Mouse (Mus musculus): ENCODE results near the gene Hps6. TPM values are rescaled to one million over a fixed set of nuclear protein-coding genes. Genes with fewer than 3 reads are reported as not detected.

The Hps6 gene
- polyA plus RNA-seq, 1 experiment from 2014 or later, result 4.7 TPM

DNA sequence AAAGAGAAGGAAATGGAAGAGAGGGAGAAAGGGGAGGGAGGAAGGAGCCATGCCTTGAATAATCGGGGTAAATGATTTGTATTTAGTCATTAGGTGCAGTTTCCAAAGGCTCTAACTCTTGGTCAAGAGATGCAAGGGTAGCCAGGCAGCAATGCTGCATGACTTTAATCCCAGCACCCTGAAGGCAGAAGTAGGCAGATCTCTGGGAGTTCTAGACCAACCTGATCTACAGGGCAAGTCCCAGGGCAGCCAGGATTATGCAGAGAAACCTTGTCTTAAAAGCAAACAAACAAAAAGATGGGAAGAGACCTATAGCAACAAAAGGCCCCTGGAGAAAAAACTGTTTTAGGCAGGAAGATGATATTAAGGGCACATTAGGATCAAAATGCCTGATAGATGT, 3.9 kb upstream of the Hps6 start:
- peaks cover 8% of the 10 kb centered on the region for H3K36me3 ChIP-seq
- no peak for ATAC-seq (ENCODE audit: low read depth)
- peak overlapping the region; percentile 68; the same call in 1 of the 2 replicates for H3K4me2 ChIP-seq
- no peak overlapping the region for H3K9ac ChIP-seq
- WGBS, result 70% methylated on average over 1 of the region's 1 CpGs
- peaks cover 13% of the 10 kb centered on the region for H3K27me3 ChIP-seq
- H3K9me3 ChIP-seq, result 0 out of 2 replicates have a peak, but pooled peaks cover 5% of the 10 kb centered on the region
- H3K4me1 ChIP-seq (replicated peaks), result peaks cover 24% of the 10 kb centered on the region
- H3K4me3 ChIP-seq, result no peak overlapping the region
- H3K27ac ChIP-seq (replicated peaks), result no peak overlapping the region

DNA sequence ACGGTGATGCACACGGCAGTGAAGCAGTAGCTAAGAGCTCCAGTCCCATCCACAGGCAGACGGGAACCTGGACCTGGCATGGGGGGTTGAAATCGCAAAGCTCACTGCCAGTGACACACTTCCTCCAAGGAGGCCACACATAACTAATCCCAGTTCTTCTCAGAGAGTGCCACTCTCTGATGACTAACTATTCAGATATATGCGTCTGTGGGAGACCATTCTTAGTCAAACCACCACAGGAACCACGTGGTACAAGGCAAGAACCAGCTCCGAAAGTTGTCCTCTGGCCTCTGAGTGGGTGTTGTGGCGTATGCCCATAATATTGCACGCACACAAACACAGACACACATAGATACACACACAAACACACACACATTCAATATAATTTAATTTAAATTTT, 1.0 kb upstream of the Hps6 start:
- no peak overlapping the region for H3K27ac ChIP-seq (replicated peaks)
- no peak overlapping the region for H3K4me3 ChIP-seq
- H3K36me3 ChIP-seq, result no peaks in the 10 kb centered on the region
- peaks cover 22% of the 10 kb centered on the region for H3K4me1 ChIP-seq (replicated peaks)
- no peak overlapping the region for H3K9ac ChIP-seq
- peaks cover 18% of the 10 kb centered on the region for H3K27me3 ChIP-seq
- no peak overlapping the region for H3K4me2 ChIP-seq
- ATAC-seq (ENCODE audit: low read depth), result no peak
- 81% methylated on average over 9 of the region's 9 CpGs for WGBS
- H3K9me3 ChIP-seq, result no peaks in the 10 kb centered on the region

DNA sequence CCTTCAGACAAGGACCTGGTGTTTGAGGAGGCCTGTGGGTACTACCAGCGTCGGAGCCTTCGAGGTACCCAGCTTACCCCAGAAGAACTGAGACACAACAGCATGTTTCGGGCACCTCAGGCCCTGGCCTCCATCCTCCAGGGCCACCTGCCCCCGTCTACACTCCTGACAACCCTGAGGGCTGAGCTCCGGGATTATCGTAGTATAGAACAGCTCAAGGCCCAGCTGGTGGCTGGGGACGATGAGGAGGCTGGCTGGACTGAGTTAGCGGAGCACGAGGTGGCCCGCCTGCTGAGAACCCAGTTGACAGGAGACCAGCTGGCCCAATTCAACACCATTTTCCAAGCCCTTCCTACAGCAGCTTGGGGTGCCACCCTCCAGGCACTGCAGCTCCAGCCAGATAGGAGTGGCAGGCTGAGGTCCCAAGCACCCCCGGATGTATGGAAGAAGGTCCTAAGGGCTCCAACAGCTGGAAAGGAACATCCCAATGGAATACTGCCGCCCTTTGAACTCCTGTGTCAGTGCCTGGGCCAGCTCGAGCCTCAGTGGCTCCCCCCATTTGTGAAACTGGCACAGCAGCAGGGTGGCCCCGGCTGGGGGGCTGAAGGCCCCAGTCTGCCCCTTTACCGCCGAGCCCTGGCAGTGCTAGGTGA, 1.6 kb downstream of the Hps6 start:
- H3K9me3 ChIP-seq, result no peaks in the 10 kb centered on the region
- no peak for ATAC-seq (ENCODE audit: low read depth)
- WGBS, result 72% methylated on average over 17 of the region's 17 CpGs
- H3K4me3 ChIP-seq, result no peak overlapping the region
- no peak overlapping the region for H3K9ac ChIP-seq
- peaks cover 17% of the 10 kb centered on the region for H3K4me1 ChIP-seq (replicated peaks)
- no peak overlapping the region for H3K4me2 ChIP-seq
- H3K36me3 ChIP-seq, result no peaks in the 10 kb centered on the region
- peaks cover 18% of the 10 kb centered on the region for H3K27me3 ChIP-seq
- H3K27ac ChIP-seq (replicated peaks), result no peak overlapping the region

DNA sequence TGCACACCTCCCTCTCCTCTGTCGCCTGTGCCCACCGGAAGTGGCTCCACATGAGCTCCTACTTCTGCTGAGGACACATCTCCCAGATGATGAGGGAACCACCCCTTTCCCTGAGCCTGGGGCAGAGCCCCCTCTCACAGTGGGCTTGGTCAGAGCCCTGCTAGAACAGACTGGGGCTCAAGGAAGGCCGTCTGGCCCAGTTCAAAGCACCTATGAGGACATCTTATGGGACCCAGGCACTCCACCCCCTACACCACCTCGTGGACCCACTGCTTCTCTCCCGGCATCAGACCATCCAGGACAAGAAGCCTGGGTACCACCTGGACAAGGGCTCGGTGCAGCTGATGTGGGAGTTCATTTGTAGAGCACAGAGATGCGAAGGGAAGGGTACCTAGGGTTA, 2.4 kb downstream of the Hps6 start:
- 83% methylated on average over 7 of the region's 7 CpGs for WGBS
- H3K9me3 ChIP-seq, result no peaks in the 10 kb centered on the region
- H3K4me2 ChIP-seq, result no peak overlapping the region
- peaks cover 17% of the 10 kb centered on the region for H3K4me1 ChIP-seq (replicated peaks)
- H3K4me3 ChIP-seq, result no peak overlapping the region
- peaks cover 18% of the 10 kb centered on the region for H3K27me3 ChIP-seq
- H3K27ac ChIP-seq (replicated peaks), result no peak overlapping the region
- no peak overlapping the region for H3K9ac ChIP-seq
- no peaks in the 10 kb centered on the region for H3K36me3 ChIP-seq
- no peak for ATAC-seq (ENCODE audit: low read depth)

DNA sequence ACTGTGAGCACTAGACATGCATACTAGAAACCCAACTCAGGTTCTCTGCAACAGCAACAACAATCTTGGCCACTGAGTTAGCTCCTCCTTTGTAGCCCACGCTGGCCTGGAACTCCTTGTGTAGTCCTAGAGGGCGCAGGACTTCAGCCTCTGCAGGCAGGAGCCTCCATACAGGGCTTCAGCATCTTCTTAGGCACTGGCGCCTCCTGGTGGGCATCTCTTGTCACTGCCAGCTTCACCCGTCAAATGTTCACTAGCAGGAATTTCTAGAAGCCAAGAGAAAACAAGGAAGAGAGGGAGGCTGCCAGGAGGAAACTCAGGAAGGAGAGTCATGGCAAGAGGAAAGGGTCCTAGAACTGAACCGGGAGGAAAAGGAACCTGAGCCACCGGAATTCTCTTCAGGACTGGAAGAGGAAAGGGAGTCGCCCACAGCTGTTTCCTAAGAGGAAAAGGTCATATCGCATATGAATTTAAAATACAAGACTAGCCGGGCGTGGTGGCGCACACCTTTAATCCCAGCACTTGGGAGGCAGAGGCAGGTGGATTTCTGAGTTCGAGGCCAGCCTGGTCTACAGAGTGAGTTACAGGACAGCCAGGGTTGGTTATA, 11.4 kb downstream of the Hps6 start:
- Histone ChIP-seq H3K36me3 (no peaks in the 10 kb centered on the region), H3K27me3 (no peaks in the 10 kb centered on the region), H3K9ac (no peak overlapping the region), H3K4me3 (no peak overlapping the region), H3K4me1 (replicated peaks) (no peaks in the 10 kb centered on the region), H3K27ac (replicated peaks) (no peak overlapping the region), H3K9me3 (0 out of 2 replicates have a peak, but pooled peaks cover 4% of the 10 kb centered on the region), H3K4me2 (no peak overlapping the region)
- peak; percentile 75; the same call in 1 of the 2 replicates for ATAC-seq (ENCODE audit: low read depth)
- 41% methylated on average over 12 of the region's 12 CpGs for WGBS

DNA sequence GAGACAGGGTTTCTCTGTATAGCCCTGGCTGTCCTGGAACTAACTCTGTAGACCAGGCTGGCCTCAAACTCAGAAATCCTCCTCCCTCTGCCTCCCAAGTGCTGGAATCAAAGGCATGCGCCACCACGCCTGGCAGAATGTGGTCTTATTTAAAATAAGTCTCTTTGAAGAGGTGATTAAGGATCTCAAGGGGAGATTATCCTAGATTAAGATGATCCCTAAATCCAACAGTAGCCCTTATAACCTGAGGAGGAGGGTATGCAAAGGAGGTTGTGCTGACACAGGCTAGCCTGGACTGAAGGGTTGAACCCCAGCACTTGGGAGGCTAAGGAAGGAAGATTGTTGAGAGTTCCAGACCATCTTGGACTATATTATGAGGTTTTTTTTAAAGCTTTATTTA, 12.7 kb downstream of the Hps6 start:
- H3K9me3 ChIP-seq, result 0 out of 2 replicates have a peak, but pooled peaks cover 3% of the 10 kb centered on the region
- 85% methylated on average over 2 of the region's 2 CpGs for WGBS
- H3K27ac ChIP-seq (replicated peaks), result no peak overlapping the region
- no peak for ATAC-seq (ENCODE audit: low read depth)
- H3K4me1 ChIP-seq (replicated peaks), result no peaks in the 10 kb centered on the region
- H3K36me3 ChIP-seq, result no peaks in the 10 kb centered on the region
- no peaks in the 10 kb centered on the region for H3K27me3 ChIP-seq
- no peak overlapping the region for H3K4me3 ChIP-seq
- H3K4me2 ChIP-seq, result no peak overlapping the region
- no peak overlapping the region for H3K9ac ChIP-seq

DNA sequence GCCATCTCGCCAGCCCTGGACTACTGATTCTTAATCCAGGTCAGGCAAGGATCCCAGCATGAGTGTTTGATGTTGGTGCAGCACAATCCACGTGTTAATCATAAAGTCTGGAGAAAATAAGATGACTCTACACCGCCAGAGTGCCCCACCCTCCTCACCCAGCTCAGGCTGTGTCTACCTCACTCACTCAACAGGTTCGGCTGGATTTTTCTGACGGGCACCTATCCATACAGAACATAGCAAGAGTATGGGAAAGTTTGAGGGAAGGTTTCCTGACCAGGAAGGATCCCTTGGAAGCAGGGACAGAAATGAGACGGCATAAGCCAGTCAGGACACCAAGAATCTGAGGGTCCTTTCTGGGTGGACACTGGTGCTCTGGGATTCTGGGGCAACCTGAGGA, 21.7 kb downstream of the Hps6 start:
- H3K9ac ChIP-seq, result no peak overlapping the region
- no peaks in the 10 kb centered on the region for H3K9me3 ChIP-seq
- no peaks in the 10 kb centered on the region for H3K27me3 ChIP-seq
- no peaks in the 10 kb centered on the region for H3K4me1 ChIP-seq (replicated peaks)
- H3K4me3 ChIP-seq, result no peak overlapping the region
- no peak overlapping the region for H3K27ac ChIP-seq (replicated peaks)
- ATAC-seq (ENCODE audit: low read depth), result no peak
- WGBS, result 83% methylated on average over 6 of the region's 6 CpGs
- 0 out of 2 replicates have a peak, but pooled peaks cover under 1% of the 10 kb centered on the region for H3K36me3 ChIP-seq
- H3K4me2 ChIP-seq, result no peak overlapping the region

DNA sequence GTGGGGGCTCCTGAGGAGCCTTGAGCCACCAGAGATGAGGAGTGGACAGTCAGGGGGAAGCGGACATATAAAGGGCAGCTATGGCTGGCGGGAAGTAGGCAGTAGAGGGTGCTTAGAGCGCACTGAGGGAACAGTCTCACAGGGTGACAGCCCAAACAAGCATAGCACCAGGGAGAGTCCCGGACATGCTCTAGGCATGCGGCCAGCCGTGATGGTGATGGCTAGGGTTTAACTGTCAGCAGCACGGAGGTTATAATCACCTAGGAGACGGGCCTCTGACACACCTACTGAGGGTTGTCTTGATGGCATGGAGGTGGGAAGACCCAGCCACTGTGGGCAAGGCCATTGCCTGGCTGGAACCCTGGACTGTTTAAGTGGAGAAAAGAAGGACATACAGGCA, 23.3 kb downstream of the Hps6 start:
- WGBS, result 67% methylated on average over 8 of the region's 8 CpGs
- H3K4me2 ChIP-seq, result no peak overlapping the region
- H3K36me3 ChIP-seq, result peaks cover 15% of the 10 kb centered on the region
- H3K27ac ChIP-seq (replicated peaks), result no peak overlapping the region
- no peaks in the 10 kb centered on the region for H3K9me3 ChIP-seq
- H3K27me3 ChIP-seq, result no peaks in the 10 kb centered on the region
- no peaks in the 10 kb centered on the region for H3K4me1 ChIP-seq (replicated peaks)
- no peak overlapping the region for H3K9ac ChIP-seq
- no peak overlapping the region for H3K4me3 ChIP-seq
- no peak for ATAC-seq (ENCODE audit: low read depth)

DNA sequence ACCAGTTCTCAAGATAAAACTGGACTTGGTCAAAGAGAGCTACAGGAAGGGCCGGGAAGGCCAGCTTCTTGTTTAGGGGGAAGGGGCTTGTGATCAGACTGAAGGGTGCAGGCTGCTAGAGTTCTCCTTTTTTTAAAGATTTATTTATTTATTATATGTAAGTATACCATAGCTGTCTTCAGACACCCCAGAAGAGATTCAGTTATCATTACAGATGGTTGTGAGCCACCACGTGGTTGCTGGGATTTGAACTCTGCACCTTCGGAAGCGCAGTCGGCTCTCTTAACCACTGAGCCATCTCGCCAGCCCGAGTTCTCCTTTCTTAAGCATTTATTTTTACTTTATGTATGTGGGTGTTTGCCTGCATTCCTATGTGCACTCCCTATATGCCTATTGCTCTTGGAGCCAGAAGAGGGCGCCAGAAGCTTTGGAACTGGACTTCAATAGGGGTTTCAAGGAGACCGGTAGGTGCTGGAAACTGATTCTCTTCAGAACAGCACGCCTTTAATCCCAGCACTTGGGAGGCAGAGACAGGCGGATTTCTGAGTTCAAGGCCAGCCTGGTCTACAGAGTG, 25.5 kb downstream of the Hps6 start:
- WGBS, result 74% methylated on average over 11 of the region's 11 CpGs
- H3K9ac ChIP-seq, result no peak overlapping the region

DNA sequence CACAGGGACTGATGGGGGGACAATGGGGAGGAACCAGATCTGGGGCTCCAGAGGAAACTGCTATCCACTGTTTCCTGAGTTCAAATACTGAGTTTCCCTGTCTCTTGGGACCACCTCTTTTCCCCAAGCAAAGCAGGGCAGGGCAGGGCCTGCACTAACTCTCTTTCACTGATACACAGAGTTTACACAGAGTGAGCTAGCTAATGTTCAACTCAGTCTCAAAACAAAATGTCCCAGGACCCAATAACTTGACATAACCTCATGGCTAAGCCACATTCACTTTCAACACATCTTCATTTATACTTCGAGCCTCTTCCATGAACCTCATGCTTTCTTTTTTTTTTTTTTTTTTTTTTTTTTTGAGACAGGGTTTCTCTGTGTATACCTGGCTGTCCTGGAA, 26.3 kb downstream of the Hps6 start:
- peaks cover 46% of the 10 kb centered on the region for H3K36me3 ChIP-seq
- H3K27ac ChIP-seq (replicated peaks), result no peak overlapping the region
- no peaks in the 10 kb centered on the region for H3K27me3 ChIP-seq
- ATAC-seq (ENCODE audit: low read depth), result no peak
- no peaks in the 10 kb centered on the region for H3K9me3 ChIP-seq
- no peaks in the 10 kb centered on the region for H3K4me1 ChIP-seq (replicated peaks)
- no peak overlapping the region for H3K4me3 ChIP-seq
- H3K9ac ChIP-seq, result no peak overlapping the region
- no peak overlapping the region for H3K4me2 ChIP-seq
- WGBS, result 94% methylated on average over 1 of the region's 1 CpGs

More for the DNA sequence above, 25.5 kb downstream of the Hps6 start:
- Histone ChIP-seq H3K27ac (replicated peaks) (no peak overlapping the region), H3K36me3 (peaks cover 38% of the 10 kb centered on the region), H3K27me3 (no peaks in the 10 kb centered on the region), H3K9me3 (no peaks in the 10 kb centered on the region), H3K4me3 (no peak overlapping the region), H3K4me1 (replicated peaks) (no peaks in the 10 kb centered on the region), H3K4me2 (no peak overlapping the region)
- ATAC-seq (ENCODE audit: low read depth), result no peak

DNA sequence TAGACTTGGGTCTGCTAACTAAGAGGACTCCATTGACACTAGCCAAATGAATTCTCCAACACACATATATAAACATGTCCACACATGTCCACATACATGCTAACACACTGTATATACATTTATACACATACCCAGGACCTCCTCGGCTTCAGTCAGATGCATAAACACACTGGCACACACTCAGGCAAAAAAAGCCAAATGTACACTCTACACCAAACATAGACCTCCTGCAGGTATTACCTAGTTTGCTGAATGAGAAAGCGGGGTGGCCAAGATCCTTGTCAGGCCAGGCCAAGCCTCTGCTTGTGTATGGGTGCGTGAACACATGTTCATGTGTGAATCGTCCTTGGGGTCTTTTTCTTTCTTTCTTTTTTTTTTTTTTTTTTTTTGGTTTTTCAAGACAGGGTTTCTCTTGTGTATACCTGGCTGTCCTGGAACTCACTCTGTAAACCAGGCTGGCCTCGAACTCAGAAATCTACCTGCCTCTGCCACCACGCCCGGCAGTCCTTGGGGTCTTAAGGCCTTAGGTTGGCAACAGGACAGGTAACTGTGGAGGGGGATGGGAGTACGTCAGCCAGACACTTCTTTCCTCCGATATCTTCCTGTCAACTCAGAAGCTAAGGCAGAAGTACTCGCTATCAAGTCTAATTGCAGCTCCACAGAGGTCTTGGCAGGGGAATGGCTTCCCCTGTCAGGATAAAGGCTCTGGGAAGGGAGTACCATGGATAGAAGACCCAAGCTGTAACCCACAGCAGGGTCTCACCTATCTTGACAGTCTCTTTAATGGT, 27.1 kb downstream of the Hps6 start:
- no peak overlapping the region for H3K9ac ChIP-seq
- H3K4me2 ChIP-seq, result no peak overlapping the region
- no peaks in the 10 kb centered on the region for H3K4me1 ChIP-seq (replicated peaks)
- H3K27me3 ChIP-seq, result no peaks in the 10 kb centered on the region
- no peaks in the 10 kb centered on the region for H3K9me3 ChIP-seq
- no peak overlapping the region for H3K27ac ChIP-seq (replicated peaks)
- H3K4me3 ChIP-seq, result no peak overlapping the region
- no peak for ATAC-seq (ENCODE audit: low read depth)
- H3K36me3 ChIP-seq, result peaks cover 53% of the 10 kb centered on the region
- WGBS, result 95% methylated on average over 10 of the region's 10 CpGs

Measured in neural tube, embryonic 13.5 days (tissue).